Mouse (Mus musculus) liver (tissue): ENCODE results near the gene Rnase2a.
"Not testable (repeated sequence)": the region's sequence is repeated elsewhere in the genome, so short reads cannot be mapped to it uniquely, and the experiment has no call there.

Experiments used
- DNase-seq: peaks from one replicate; pipeline ENCODE4 v3.0.0-alpha.2; 2020; ENCODE audit warnings: mixed read lengths

Rnase2a gene

GRCm38 (mm10) chr14:51256041-51256440 is at the start of gene Rnase2a:
Rnase2a (minus strand) TSS chr14:51256112.
- DNase-seq: no peak

- DNase-seq: no peak
Measured at GRCm38 (mm10) chr14:51291505-51291904, 35.6 kb upstream of the Rnase2a start.

- not testable (repeated sequence) for DNase-seq
Measured at GRCm38 (mm10) chr14:51278515-51278914, 22.6 kb upstream of the Rnase2a start.

GRCm38 (mm10) chr14:51268677-51269076 is 12.8 kb upstream of the Rnase2a start:
- DNase-seq: no peak

GRCm38 (mm10) chr14:51266113-51266512 is 10.2 kb upstream of the Rnase2a start:
- peak; percentile 83 for DNase-seq

GRCm38 (mm10) chr14:51265667-51266066 is 9.8 kb upstream of the Rnase2a start:
- DNase-seq: no peak

GRCm38 (mm10) chr14:51262397-51262796 is 6.5 kb upstream of the Rnase2a start:
- no peak for DNase-seq

- no peak for DNase-seq
Measured at GRCm38 (mm10) chr14:51259741-51260140, 3.8 kb upstream of the Rnase2a start.

GRCm38 (mm10) chr14:51253569-51253968 is 2.3 kb downstream of the Rnase2a start:
- DNase-seq: no peak

- DNase-seq: not testable (repeated sequence)
Measured at GRCm38 (mm10) chr14:51252206-51252605, 3.7 kb downstream of the Rnase2a start.

GRCm38 (mm10) chr14:51250348-51250747 is 5.6 kb downstream of the Rnase2a start:
- no peak for DNase-seq

- no peak for DNase-seq
Measured at GRCm38 (mm10) chr14:51247736-51248135, 8.2 kb downstream of the Rnase2a start.

GRCm38 (mm10) chr14:51240899-51241298 is 15.0 kb downstream of the Rnase2a start:
- DNase-seq: peak; percentile 5

- not testable (repeated sequence) for DNase-seq
Measured at GRCm38 (mm10) chr14:51237488-51237887, 18.4 kb downstream of the Rnase2a start.

- not testable (repeated sequence) for DNase-seq
Measured at GRCm38 (mm10) chr14:51229657-51230056, 26.3 kb downstream of the Rnase2a start.

GRCm38 (mm10) chr14:51220075-51220474 is 35.8 kb downstream of the Rnase2a start:
- not testable (repeated sequence) for DNase-seq
